Mouse (Mus musculus): ENCODE results near the gene Ylpm1. TPM values are rescaled to one million over a fixed set of nuclear protein-coding genes. Genes with fewer than 3 reads are reported as not detected.
A peak's percentile ranks its signal among the peaks of the same experiment; 100 is the strongest.

Ylpm1 gene
- total RNA-seq (2021), result 10 to 100 TPM; 38.7 to 46.6 TPM
- long read RNA-seq, experiment 1, full-length matches to known transcripts, result 4 of 5 reads
- long read RNA-seq, experiment 1, partial matches to known transcripts, result 1 of 5 reads
- long read RNA-seq, experiment 1, other reads (novel, unspliced or antisense), result 0 of 5 reads
- long read RNA-seq, experiment 2, full-length matches to known transcripts, result 1 of 5 reads
- long read RNA-seq, experiment 2, partial matches to known transcripts, result 3 of 5 reads
- long read RNA-seq, experiment 2, other reads (novel, unspliced or antisense), result 1 of 5 reads

GRCm38 (mm10) chr12:84996083-84996496 lies at the start of gene Ylpm1:
Gene Ylpm1 (plus strand): TSS chr12:84996321.
- peak; percentile 93 to 97 for DNase-seq (ENCODE audit: low spot score in 2 of 2)

- DNase-seq (ENCODE audit: low spot score in 2 of 2), result no peak
Observed at GRCm38 (mm10) chr12:84947894-84948583, 48.1 kb upstream of the Ylpm1 start.

- no peak for DNase-seq (ENCODE audit: low spot score in 2 of 2)
Observed at GRCm38 (mm10) chr12:84948584-84949285, 47.4 kb upstream of the Ylpm1 start.

GRCm38 (mm10) chr12:84950763-84951162 lies 45.4 kb upstream of the Ylpm1 start:
- DNase-seq (ENCODE audit: low spot score in 2 of 2), result no peak

- no peak for DNase-seq (ENCODE audit: low spot score in 2 of 2)
Observed at GRCm38 (mm10) chr12:84951531-84951930, 44.6 kb upstream of the Ylpm1 start.

- no peak for DNase-seq (ENCODE audit: low spot score in 2 of 2)
Observed at GRCm38 (mm10) chr12:84952351-84952750, 43.8 kb upstream of the Ylpm1 start.

- no peak for DNase-seq (ENCODE audit: low spot score in 2 of 2)
Observed at GRCm38 (mm10) chr12:84956317-84956716, 39.8 kb upstream of the Ylpm1 start.

GRCm38 (mm10) chr12:84958794-84959356 lies 37.2 kb upstream of the Ylpm1 start:
- no peak for DNase-seq (ENCODE audit: low spot score in 2 of 2)

- DNase-seq (ENCODE audit: low spot score in 2 of 2), result no peak
Observed at GRCm38 (mm10) chr12:84962606-84963005, 33.5 kb upstream of the Ylpm1 start.

GRCm38 (mm10) chr12:84968831-84969655 lies 27.1 kb upstream of the Ylpm1 start:
- no peak for DNase-seq (ENCODE audit: low spot score in 2 of 2)

- DNase-seq (ENCODE audit: low spot score in 2 of 2), result no peak
Observed at GRCm38 (mm10) chr12:84969656-84970427, 26.3 kb upstream of the Ylpm1 start.

GRCm38 (mm10) chr12:84970428-84971096 lies 25.6 kb upstream of the Ylpm1 start, which contains the start of the genes Fcf1 and Arel1:
Gene Fcf1 (plus strand): TSS chr12:84970897.
Gene Arel1 (minus strand): TSS chr12:84970900.
- peak; percentile 59 to 86 for DNase-seq (ENCODE audit: low spot score in 2 of 2)

- no peak for DNase-seq (ENCODE audit: low spot score in 2 of 2)
Observed at GRCm38 (mm10) chr12:84979264-84979862, 16.8 kb upstream of the Ylpm1 start.

- no peak for DNase-seq (ENCODE audit: low spot score in 2 of 2)
Observed at GRCm38 (mm10) chr12:84989456-84989855, 6.7 kb upstream of the Ylpm1 start.

GRCm38 (mm10) chr12:84995112-84995761 lies 884 bp upstream of the Ylpm1 start:
- DNase-seq (ENCODE audit: low spot score in 2 of 2), result no peak

GRCm38 (mm10) chr12:84996501-84997398 lies 629 bp downstream of the Ylpm1 start:
- DNase-seq (ENCODE audit: low spot score in 2 of 2), result peak; percentile 37 to 65

- no peak for DNase-seq (ENCODE audit: low spot score in 2 of 2)
Observed at GRCm38 (mm10) chr12:84999053-84999452, 2.9 kb downstream of the Ylpm1 start.

Measured in gastrocnemius, postnatal 4 days (tissue).